Mouse (Mus musculus) MEL (cell line): ENCODE data around the gene Klk12.

Source experiments
- CTCF ChIP-seq, 3 experiments: IDR thresholded peaks in 2 of 3; conservative IDR thresholded peaks in 1 of 3; 2 replicates each; pipeline ENCODE4 v1.5.1; 2011 to 2012; ENCODE audit warnings: low read length in 3 of 3, low read depth in 2 of 3, mild to moderate bottlenecking in 2 of 3, improper control_type of control experiment in 1 of 3, inconsistent platforms in 1 of 3, mixed read lengths in 1 of 3, moderate library complexity in 1 of 3; ENCODE audit not compliant: control insufficient read depth in 1 of 3, insufficient read depth in 1 of 3, poor library complexity in 1 of 3, severe bottlenecking in 1 of 3
- UBTF ChIP-seq: IDR thresholded peaks from 2 replicates; pipeline ENCODE4 v1.6.1; 2012; ENCODE audit warnings: low read depth, mild to moderate bottlenecking, inconsistent platforms, low read length, improper control_type of control experiment, moderate library complexity, borderline replicate concordance; ENCODE audit not compliant: insufficient read depth

GRCm38 (mm10) chr7:43788096-43788495 is 19.4 kb downstream of the Klk12 start:
- TF ChIP-seq UBTF (no peak), CTCF (IDR thresholded peaks at IDR 0.05 in 2 of 3, conservative IDR thresholded peaks at IDR 0.05 in 1 of 3; ENCODE audit: control insufficient read depth in 1 of 3, insufficient read depth in 1 of 3, low read depth in 2 of 3, low read length in 3 of 3, poor library complexity in 1 of 3, severe bottlenecking in 1 of 3) (no peak)
